Mouse (Mus musculus) olfactory bulb, adult 2 months (tissue): ENCODE data around the gene Sdhd.

Experiments
- CTCF ChIP-seq: fragments of 200-500 bp; IDR thresholded peaks from 2 replicates; pipeline ENCODE4 v1.5.1; 2012; ENCODE audit warnings: low read depth, mild to moderate bottlenecking, low read length, moderate library complexity; ENCODE audit not compliant: insufficient read depth
- POLR2A ChIP-seq: fragments of 200-500 bp; IDR thresholded peaks from 2 replicates; pipeline ENCODE4 v1.6.1; 2012; ENCODE audit warnings: mild to moderate bottlenecking, low read depth, low read length, moderate library complexity; ENCODE audit not compliant: insufficient read depth

DNA sequence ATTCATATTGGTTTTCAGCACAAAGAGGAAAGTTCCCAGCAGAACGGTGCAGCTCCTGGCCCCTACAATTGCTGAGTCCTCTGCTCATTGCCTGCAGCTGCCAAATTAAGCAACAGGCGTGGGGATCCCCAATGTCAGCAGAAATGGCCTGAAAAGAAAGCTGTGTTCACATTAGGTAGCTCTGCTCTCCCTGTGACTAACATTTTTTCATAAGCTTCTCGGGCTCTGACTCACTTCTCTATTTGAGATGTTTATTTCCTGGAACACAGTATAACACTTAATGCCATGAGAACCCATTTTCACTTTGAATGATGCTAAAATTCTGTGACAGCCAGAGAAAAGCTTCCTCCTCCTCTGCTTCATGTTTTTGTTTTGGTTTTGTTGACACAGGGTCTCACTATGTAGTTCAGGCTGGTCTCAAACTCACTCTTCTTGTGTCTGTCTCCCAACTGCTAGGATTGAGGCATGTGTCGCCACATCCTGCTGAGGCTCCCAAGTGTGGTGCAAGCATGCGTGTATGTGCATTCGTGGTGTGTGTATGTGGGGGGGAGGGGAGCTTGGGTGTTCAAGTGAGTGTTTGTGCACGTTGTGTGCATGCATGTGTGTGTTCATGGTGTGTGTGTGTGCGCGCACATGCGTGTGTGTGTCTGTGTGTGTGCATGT, 12.6 kb downstream of the Sdhd start:
- TF ChIP-seq POLR2A (no peak), CTCF (no peak)
